Mouse (Mus musculus) urinary bladder, adult 2 months (tissue): ENCODE measurements around the gene Dgkg. TPM values are rescaled to one million over a fixed set of nuclear protein-coding genes. Genes with fewer than 3 reads are reported as not detected.

Source experiments
- DNase-seq: peaks from one replicate; pipeline ENCODE4 v3.0.0; 2022; ENCODE audit warnings: low spot score
- polyA plus RNA-seq: library from polyadenylated mRNA; depleted of rRNA; stranded (reverse); fragments of >200 nt; gene quantifications from 2 replicates; pipeline ENCODE4 v1.2.3, GENCODE M21; 2012; rRNA removed

Dgkg gene
- polyA plus RNA-seq, 1 experiment: 0.52 TPM

- DNase-seq: no peak
Observed at GRCm38 (mm10) chr16:22434530-22434929, 222.5 kb downstream of the Dgkg start.

GRCm38 (mm10) chr16:22433944-22434343 lies 223.1 kb downstream of the Dgkg start:
- DNase-seq: no peak

- DNase-seq: no peak
Observed at GRCm38 (mm10) chr16:22431773-22432172, 225.2 kb downstream of the Dgkg start.

GRCm38 (mm10) chr16:22431335-22431734 lies 225.7 kb downstream of the Dgkg start:
- no peak for DNase-seq

GRCm38 (mm10) chr16:22430211-22430951 lies 226.6 kb downstream of the Dgkg start:
- no peak for DNase-seq

GRCm38 (mm10) chr16:22429377-22429776 lies 227.6 kb downstream of the Dgkg start:
- no peak for DNase-seq

GRCm38 (mm10) chr16:22428853-22429341 lies 228.1 kb downstream of the Dgkg start:
- peak; percentile 36 for DNase-seq

- DNase-seq: no peak
Observed at GRCm38 (mm10) chr16:22426866-22427265, 230.2 kb downstream of the Dgkg start.

GRCm38 (mm10) chr16:22422256-22422655 lies 234.8 kb downstream of the Dgkg start:
- DNase-seq: no peak

Other genes starting within 250 kb of the Dgkg start
- gene Etv5, start 217.5 kb downstream of the Dgkg start, polyA plus RNA-seq: 14.8 and 15.9 TPM in 2 replicates
- not detected in 2 replicates for gene Crygs, start 154.4 kb upstream of the Dgkg start, polyA plus RNA-seq
- gene Tbccd1, start 200.4 kb upstream of the Dgkg start, polyA plus RNA-seq: 19.8 and 23.6 TPM in 2 replicates
- 43.5 and 45.6 TPM in 2 replicates for gene Dnajb11, start 200.6 kb upstream of the Dgkg start, polyA plus RNA-seq
- 0.21 and 1.8 TPM in 2 replicates for gene Ahsg, start 234.1 kb upstream of the Dgkg start, polyA plus RNA-seq